Mouse (Mus musculus): ENCODE results near the gene Mthfd1.

GRCm38 (mm10) chr12:76310007-76310406 lies 54.9 kb downstream of the Mthfd1 start:
- no peak for TF ChIP-seq CTCF (IDR thresholded peaks at IDR 0.05; ENCODE audit: borderline replicate concordance, control insufficient read depth, extremely low read depth, insufficient read depth, low read length, poor library complexity)
- no peak for TF ChIP-seq POLR2A (IDR thresholded peaks at IDR 0.05; ENCODE audit: control insufficient read depth, extremely low read depth, insufficient read depth, low read length, poor library complexity)
